Mouse (Mus musculus): ENCODE results near the gene Rae1.

The Rae1 gene

GRCm38 (mm10) chr2:172999630-173000284, at the start of gene Rae1:
Rae1 (plus strand) TSS chr2:173000117.
- peak; percentile 98 for DNase-seq (ENCODE audit: extremely low spot score, low read depth, low spot score)

- no peak for DNase-seq (ENCODE audit: extremely low spot score, low read depth, low spot score)
Observed at GRCm38 (mm10) chr2:172950119-172950676, 49.7 kb upstream of the Rae1 start.

GRCm38 (mm10) chr2:172950722-172951121, 49.2 kb upstream of the Rae1 start:
- DNase-seq (ENCODE audit: extremely low spot score, low read depth, low spot score): no peak

- no peak for DNase-seq (ENCODE audit: extremely low spot score, low read depth, low spot score)
Observed at GRCm38 (mm10) chr2:172951976-172952375, 47.9 kb upstream of the Rae1 start.

- DNase-seq (ENCODE audit: extremely low spot score, low read depth, low spot score): no peak
Observed at GRCm38 (mm10) chr2:172958579-172958978, 41.3 kb upstream of the Rae1 start.

- no peak for DNase-seq (ENCODE audit: extremely low spot score, low read depth, low spot score)
Observed at GRCm38 (mm10) chr2:172959006-172959768, 40.7 kb upstream of the Rae1 start.

GRCm38 (mm10) chr2:172960350-172960749, 39.6 kb upstream of the Rae1 start:
- DNase-seq (ENCODE audit: extremely low spot score, low read depth, low spot score): no peak

- no peak for DNase-seq (ENCODE audit: extremely low spot score, low read depth, low spot score)
Observed at GRCm38 (mm10) chr2:172961211-172961610, 38.7 kb upstream of the Rae1 start.

- DNase-seq (ENCODE audit: extremely low spot score, low read depth, low spot score): no peak
Observed at GRCm38 (mm10) chr2:172965249-172965648, 34.7 kb upstream of the Rae1 start.

GRCm38 (mm10) chr2:172966480-172966879, 33.4 kb upstream of the Rae1 start:
- no peak for DNase-seq (ENCODE audit: extremely low spot score, low read depth, low spot score)

- DNase-seq (ENCODE audit: extremely low spot score, low read depth, low spot score): no peak
Observed at GRCm38 (mm10) chr2:172971865-172972264, 28.1 kb upstream of the Rae1 start.

GRCm38 (mm10) chr2:172973806-172974565, 25.9 kb upstream of the Rae1 start:
- DNase-seq (ENCODE audit: extremely low spot score, low read depth, low spot score): no peak

GRCm38 (mm10) chr2:172974701-172975100, 25.2 kb upstream of the Rae1 start:
- no peak for DNase-seq (ENCODE audit: extremely low spot score, low read depth, low spot score)

GRCm38 (mm10) chr2:172975159-172975558, 24.8 kb upstream of the Rae1 start:
- DNase-seq (ENCODE audit: extremely low spot score, low read depth, low spot score): no peak

GRCm38 (mm10) chr2:172976661-172977238, 23.2 kb upstream of the Rae1 start:
- no peak for DNase-seq (ENCODE audit: extremely low spot score, low read depth, low spot score)

- DNase-seq (ENCODE audit: extremely low spot score, low read depth, low spot score): no peak
Observed at GRCm38 (mm10) chr2:172977409-172978130, 22.3 kb upstream of the Rae1 start, which contains the start of gene Spo11. Spo11 (plus strand) TSS chr2:172977700.

GRCm38 (mm10) chr2:172978131-172978633, 21.7 kb upstream of the Rae1 start:
- no peak for DNase-seq (ENCODE audit: extremely low spot score, low read depth, low spot score)

GRCm38 (mm10) chr2:172979666-172980345, 20.1 kb upstream of the Rae1 start:
- DNase-seq (ENCODE audit: extremely low spot score, low read depth, low spot score): no peak

GRCm38 (mm10) chr2:172982776-172983561, 16.9 kb upstream of the Rae1 start:
- no peak for DNase-seq (ENCODE audit: extremely low spot score, low read depth, low spot score)
